8 mouse cellular contexts compared by ENCODE assay signal in the genomic region with DNA sequence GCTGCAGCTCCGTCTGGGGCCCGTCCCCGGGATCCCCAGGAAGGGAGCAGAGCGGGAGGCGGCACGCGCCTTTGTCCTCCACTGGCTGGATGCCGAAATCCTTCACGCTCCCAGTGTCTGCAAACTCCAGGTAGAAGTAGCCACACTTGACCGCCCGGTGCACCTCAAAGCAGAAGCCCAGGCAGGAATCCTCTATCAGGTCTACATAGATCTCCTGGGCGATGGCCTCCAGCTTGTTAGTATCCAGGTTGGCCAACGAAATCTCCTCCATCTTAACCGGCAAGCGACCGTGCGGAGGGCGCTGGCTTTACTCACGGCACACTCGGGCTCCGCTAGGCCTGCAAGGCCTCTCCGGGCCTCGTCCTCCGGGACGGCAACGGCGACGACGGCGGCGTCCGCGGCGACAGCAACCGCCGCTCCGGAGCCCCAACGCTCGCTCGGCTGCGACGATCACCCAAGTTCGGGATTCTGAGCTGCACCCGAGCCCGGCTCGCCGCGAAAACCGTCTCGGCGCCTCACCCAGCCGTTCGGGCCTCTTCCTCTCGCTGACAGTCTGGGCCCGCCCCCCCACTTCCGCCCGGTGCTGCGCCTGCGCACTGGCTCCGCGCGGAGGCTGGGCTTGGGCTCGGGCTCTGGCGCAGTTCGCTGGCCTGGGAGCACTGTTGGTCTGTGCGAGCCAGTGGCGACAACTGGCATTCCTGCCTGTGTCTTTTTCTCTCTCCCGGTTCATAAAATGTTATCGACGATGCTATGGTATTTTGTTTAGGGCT. TPM values are rescaled to one million over a fixed set of nuclear protein-coding genes. Genes with fewer than 3 reads are reported as not detected.
DNase-seq lines count a peak whose midpoint lies in the region; ATAC-seq and TF ChIP-seq lines count a peak whose summit lies in the region.

A gene (minus strand): TSS at position 550 of the 770 bp plus-strand sequence.

- peak within 1 kb of the TSS; percentile 67 for H3K4me2 ChIP-seq in embryonic facial prominence, embryonic 15.5 days (replicated peaks)
- H3K4me2 ChIP-seq in limb, embryonic 14.5 days (replicated peaks; ENCODE audit: low read depth, low read length, severe bottlenecking) = peak within 1 kb of the TSS; percentile 70
- peak within 1 kb of the TSS; percentile 83 for H3K4me2 ChIP-seq in midbrain, postnatal 0 days (ENCODE audit: low read depth, low read length, poor library complexity, severe bottlenecking)

- H3K4me1 ChIP-seq in bone marrow, adult 2 months (ENCODE audit: control insufficient read depth, insufficient read depth, low read length) = peaks cover 4% of the 10 kb centered on the region
- H3K4me1 ChIP-seq in embryonic facial prominence, embryonic 15.5 days = peaks cover 18% of the 10 kb centered on the region
- H3K4me1 ChIP-seq in limb, embryonic 14.5 days (ENCODE audit: control insufficient read depth, insufficient read depth, low read length) = peaks cover 14% of the 10 kb centered on the region
- H3K4me1 ChIP-seq in midbrain, postnatal 0 days (ENCODE audit: insufficient read depth, low read length) = peaks cover 14% of the 10 kb centered on the region

- H3K27me3 ChIP-seq in embryonic facial prominence, embryonic 15.5 days = no peaks in the 10 kb centered on the region
- no peaks in the 10 kb centered on the region for H3K27me3 ChIP-seq in limb, embryonic 14.5 days (ENCODE audit: control insufficient read depth, insufficient read depth, low read length)
- no peaks in the 10 kb centered on the region for H3K27me3 ChIP-seq in midbrain, postnatal 0 days (ENCODE audit: insufficient read depth, low read length)

- peak within 1 kb of the TSS; percentile 99 for H3K9ac ChIP-seq in embryonic facial prominence, embryonic 15.5 days
- peak within 1 kb of the TSS; percentile 98 for H3K9ac ChIP-seq in limb, embryonic 14.5 days (ENCODE audit: low read depth, low read length, severe bottlenecking)
- H3K9ac ChIP-seq in midbrain, postnatal 0 days (replicated peaks; ENCODE audit: low read length, poor library complexity, severe bottlenecking) = peak within 1 kb of the TSS; percentile 97

- DNase-seq in 416B (ENCODE audit: low read depth) = peak; percentile 86
- peak; percentile 94 for DNase-seq in heart, adult 8-10 months (ENCODE audit: low spot score)
- DNase-seq in kidney, adult 9 months = peak; percentile 97
- peak; percentile 84 for DNase-seq in limb, embryonic 14.5 days (ENCODE audit: low spot score)
- DNase-seq in midbrain, postnatal 0 days (ENCODE audit: low spot score) = peak; percentile 94
- DNase-seq in spleen, postnatal 14 days (ENCODE audit: low spot score in 2 of 2) = peak; percentile 89 to 94

- TF ChIP-seq POLR2A in bone marrow, adult 2 months (IDR thresholded peaks at IDR 0.05; ENCODE audit: borderline replicate concordance, control insufficient read depth, low read depth, low read length) = peak; percentile 66; the same call in 1 of the 2 replicates
- TF ChIP-seq POLR2A in limb, embryonic 14.5 days (IDR thresholded peaks at IDR 0.05; ENCODE audit: borderline replicate concordance, extremely low read depth, insufficient read depth, insufficient read length) = peak; percentile 84; the same call in 1 of the 2 replicates

- H3K27ac ChIP-seq in bone marrow, adult 2 months (ENCODE audit: control insufficient read depth, insufficient read depth, low read depth, low read length, poor library complexity) = peak within 1 kb of the TSS; percentile 89
- H3K27ac ChIP-seq in embryonic facial prominence, embryonic 15.5 days (replicated peaks) = peak within 1 kb of the TSS; percentile 97
- H3K27ac ChIP-seq in limb, embryonic 14.5 days (replicated peaks; ENCODE audit: low read depth, low read length) = peak within 1 kb of the TSS; percentile 97
- H3K27ac ChIP-seq in midbrain, postnatal 0 days (ENCODE audit: low read depth, low read length) = peak within 1 kb of the TSS; percentile 99

- no peaks in the 10 kb centered on the region for H3K9me3 ChIP-seq in embryonic facial prominence, embryonic 15.5 days (replicated peaks)
- 0 out of 2 replicates have a peak, but pooled peaks cover 4% of the 10 kb centered on the region for H3K9me3 ChIP-seq in limb, embryonic 14.5 days (ENCODE audit: control insufficient read depth, low read length)
- no peaks in the 10 kb centered on the region for H3K9me3 ChIP-seq in midbrain, postnatal 0 days (ENCODE audit: low read length)

- TF ChIP-seq CTCF in bone marrow, adult 2 months (IDR thresholded peaks at IDR 0.05; ENCODE audit: control insufficient read depth, insufficient read depth, low read length) = no peak
- no peak for TF ChIP-seq CTCF in midbrain, postnatal 0 days (IDR thresholded peaks at IDR 0.05)

- WGBS in bone marrow, adult 2 months = 1% methylated on average over 70 of the region's 70 CpGs
- under 1% methylated on average over 70 of the region's 70 CpGs for WGBS in embryonic facial prominence, embryonic 15.5 days
- WGBS in limb, embryonic 14.5 days = 3% methylated on average over 65 of the region's 70 CpGs
- under 1% methylated on average over 70 of the region's 70 CpGs for WGBS in midbrain, postnatal 0 days

- peak within 1 kb of the TSS; percentile 57 for H3K4me3 ChIP-seq in bone marrow, adult 2 months (replicated peaks; ENCODE audit: control insufficient read depth, low read depth, low read length)
- peak within 1 kb of the TSS; percentile 82 for H3K4me3 ChIP-seq in embryonic facial prominence, embryonic 15.5 days (replicated peaks)
- peak within 1 kb of the TSS; percentile 83 for H3K4me3 ChIP-seq in limb, embryonic 14.5 days (replicated peaks; ENCODE audit: low read length)
- H3K4me3 ChIP-seq in midbrain, postnatal 0 days (ENCODE audit: low read depth, low read length) = peak within 1 kb of the TSS; percentile 85

- peak; percentile 98 for ATAC-seq in embryonic facial prominence, embryonic 15.5 days (ENCODE audit: insufficient number of reproducible peaks, low FRiP score, low TSS enrichment, low read depth)
- peak; percentile 99 for ATAC-seq in limb, embryonic 14.5 days (ENCODE audit: low FRiP score, low read depth)
- peak; percentile 100 for ATAC-seq in midbrain, postnatal 0 days (ENCODE audit: low FRiP score)

- H3K36me3 ChIP-seq in embryonic facial prominence, embryonic 15.5 days = peaks cover 22% of the 10 kb centered on the region
- peaks cover 36% of the 10 kb centered on the region for H3K36me3 ChIP-seq in limb, embryonic 14.5 days (ENCODE audit: control insufficient read depth, insufficient read depth, low read length)
- H3K36me3 ChIP-seq in midbrain, postnatal 0 days (ENCODE audit: insufficient read depth, low read length) = 0 out of 2 replicates have a peak, but pooled peaks cover 6% of the 10 kb centered on the region

RNA-seq across cellular contexts. Expression of the gene that starts here (rescaled TPM):
- polyA plus RNA-seq in bone marrow, adult 2 months (2011; ENCODE audit: insufficient read depth, insufficient read length, low replicate concordance, missing spikeins) = 27.4 and 41.0 TPM in 2 replicates
- polyA plus RNA-seq in embryonic facial prominence, embryonic 15.5 days (2015; fragmentation: Nextera tagmentation; extraction: Ambion mirVana) = 221 and 226 TPM in 2 replicates
- total RNA-seq in heart, adult 8-10 months (2022) = 10 to 100 TPM; 19.1 to 22.6 (median 19.9) TPM
- polyA plus RNA-seq in limb, embryonic 14.5 days (2012; rRNA removed) = 82.8 and 93.4 TPM in 2 replicates
- 183 and 210 TPM in 2 replicates for polyA plus RNA-seq in limb, embryonic 14.5 days (2014; fragmentation: Nextera tagmentation; extraction: Ambion mirVana)
- total RNA-seq in midbrain, postnatal 0 days (2014; rRNA removed) = 210 and 245 TPM in 2 replicates
- polyA plus RNA-seq in midbrain, postnatal 0 days (2015; fragmentation: Nextera tagmentation; extraction: Ambion mirVana) = 439 and 502 TPM in 2 replicates

Comparison
In these comparisons a context has a peak if more than half of its experiments do, and no peak if none do; other contexts are left out.
1. Peak in every context shown above with its lines: DNase-seq, ATAC-seq, H3K4me3 ChIP-seq and H3K27ac ChIP-seq.